In genomic region chr10:120587179-120587578, GRCm38 (mm10) we compare ENCODE assay signal across 8 mouse cellular contexts.
DNase-seq lines count a peak whose midpoint lies in the region; ATAC-seq and TF ChIP-seq lines count a peak whose summit lies in the region.

No protein-coding gene starts in this region.

- intact Hi-C loops in gastrocnemius, postnatal 14 days (cut with DNase I; ENCODE audit: low total_unique reads), result loop anchor here (10.0 kb wide), 2 partner anchors 78 to 118 kb away; no protein-coding TSS in a partner anchor

- H3K27ac ChIP-seq in spleen, adult 2 months (ENCODE audit: insufficient read depth, low read length), result no peak overlapping the region
- H3K27ac ChIP-seq in forebrain, embryonic 13.5 days, result no peak overlapping the region

- ATAC-seq in forebrain, embryonic 13.5 days, result no peak

- no peaks in the 10 kb centered on the region for H3K27me3 ChIP-seq in spleen, adult 2 months (ENCODE audit: control insufficient read depth, insufficient read depth, low read length)
- no peaks in the 10 kb centered on the region for H3K27me3 ChIP-seq in forebrain, embryonic 13.5 days

- TF ChIP-seq POLR2A in spleen, adult 2 months (IDR thresholded peaks at IDR 0.05; ENCODE audit: low read depth, low read length), result no peak

- TF ChIP-seq CTCF in spleen, adult 2 months (IDR thresholded peaks at IDR 0.05; ENCODE audit: extremely low read depth, insufficient read depth, insufficient read length, insufficient replicate concordance), result peak; percentile 15; the same call in 1 of the 2 replicates

- H3K4me3 ChIP-seq in spleen, adult 2 months (ENCODE audit: extremely low read depth, insufficient read depth, insufficient read length), result no peak overlapping the region
- no peak overlapping the region for H3K4me3 ChIP-seq in forebrain, embryonic 13.5 days

- H3K9me3 ChIP-seq in forebrain, embryonic 13.5 days (replicated peaks), result no peaks in the 10 kb centered on the region

- peak; percentile 36 for DNase-seq in gastrocnemius, adult 18-20 months (ENCODE audit: low spot score)
- DNase-seq in gastrocnemius, postnatal 14 days, result no peak
- peak; percentile 11 to 33 for DNase-seq in spleen, adult 2 months (ENCODE audit: low read depth in 1 of 2, low spot score in 2 of 2)
- DNase-seq in spleen, adult 12 weeks (ENCODE audit: low spot score), result no peak
- DNase-seq in cerebellum, postnatal 14 days, result peak; percentile 53 to 63
- DNase-seq in layer of hippocampus, postnatal 10 days (ENCODE audit: low spot score in 2 of 2), result peak; percentile 11 to 34
- DNase-seq in spleen, postnatal 10 days (ENCODE audit: low spot score in 2 of 2), result peak; percentile 11 to 60

- no peaks in the 10 kb centered on the region for H3K36me3 ChIP-seq in spleen, adult 2 months (ENCODE audit: control insufficient read depth, insufficient read depth, low read length)
- H3K36me3 ChIP-seq in forebrain, embryonic 13.5 days (ENCODE audit: poor library complexity, severe bottlenecking), result no peaks in the 10 kb centered on the region

- no peak overlapping the region for H3K4me2 ChIP-seq in forebrain, embryonic 13.5 days

- H3K4me1 ChIP-seq in spleen, adult 2 months (ENCODE audit: control insufficient read depth, insufficient read depth, insufficient read length), result no peaks in the 10 kb centered on the region
- H3K4me1 ChIP-seq in forebrain, embryonic 13.5 days, result peaks cover 2% of the 10 kb centered on the region

- H3K9ac ChIP-seq in forebrain, embryonic 13.5 days, result no peak overlapping the region

- WGBS in spleen, adult 2 months, result 77% methylated on average over 3 of the region's 3 CpGs
- 85% methylated on average over 3 of the region's 3 CpGs for WGBS in forebrain, embryonic 13.5 days

Comparison
In these comparisons a context has a peak if more than half of its experiments do, and no peak if none do; other contexts are left out.
1. DNase-seq: peak in gastrocnemius, adult 18-20 months (single experiment), spleen, adult 2 months (2 of 2), cerebellum, postnatal 14 days (2 of 2), layer of hippocampus, postnatal 10 days (2 of 2) and spleen, postnatal 10 days (2 of 2); none in gastrocnemius, postnatal 14 days (single experiment) and spleen, adult 12 weeks (single experiment).